Mouse (Mus musculus) MEL (cell line): Measurements from ENCODE around the gene Birc6. TPM values are rescaled to one million over a fixed set of nuclear protein-coding genes. Genes with fewer than 3 reads are reported as not detected.

ENCODE experiments used
- DNase-seq: peaks from one replicate; pipeline ENCODE4 v3.0.0; 2011; ENCODE audit warnings: low read depth, low spot score
- H3K27ac ChIP-seq: 2 replicates; pipeline ENCODE4 v1.5.1; 2012; ENCODE audit warnings: low read depth, mild to moderate bottlenecking, control low read depth, low read length, moderate library complexity; ENCODE audit not compliant: control insufficient read depth
- H3K27me3 ChIP-seq, 2 experiments: fragments of 150-350 bp in 1 of 2; sonication (generic) in 1 of 2; 2 replicates each; pipeline ENCODE4 v1.6.1; 2012; ENCODE audit warnings: low read length in 2 of 2, mild to moderate bottlenecking in 2 of 2, improper control_type of control experiment in 1 of 2, moderate library complexity in 1 of 2; ENCODE audit not compliant: insufficient read depth in 2 of 2, control insufficient read depth in 1 of 2
- H3K36me3 ChIP-seq, 2 experiments: 2 replicates each; pipeline ENCODE4 v1.6.1; 2012 to 2014; ENCODE audit warnings: low read length in 2 of 2, improper control_type of control experiment in 1 of 2, inconsistent platforms in 1 of 2, mild to moderate bottlenecking in 1 of 2; ENCODE audit not compliant: insufficient read depth in 2 of 2, control insufficient read depth in 1 of 2
- H3K4me1 ChIP-seq, 2 experiments: fragments of 150-350 bp in 1 of 2; sonication (generic) in 1 of 2; 2 replicates each; pipeline ENCODE4 v1.6.1; 2012; ENCODE audit warnings: low read length in 2 of 2, improper control_type of control experiment in 1 of 2, mild to moderate bottlenecking in 1 of 2; ENCODE audit not compliant: insufficient read depth in 2 of 2, control insufficient read depth in 1 of 2
- H3K4me3 ChIP-seq, 2 experiments: fragments of 150-350 bp in 1 of 2; sonication (generic) in 1 of 2; 2 replicates each; pipeline ENCODE4 v1.5.1; 2012; ENCODE audit warnings: low read depth in 2 of 2, low read length in 2 of 2, mild to moderate bottlenecking in 2 of 2, moderate library complexity in 2 of 2, control low read depth in 1 of 2, improper control_type of control experiment in 1 of 2; ENCODE audit not compliant: control insufficient read depth in 1 of 2, insufficient read depth in 1 of 2
- H3K79me2 ChIP-seq: 2 replicates; pipeline ENCODE4 v1.6.1; 2012; ENCODE audit warnings: mild to moderate bottlenecking, low read length, moderate library complexity; ENCODE audit not compliant: control insufficient read depth, poor library complexity, insufficient read depth
- H3K9ac ChIP-seq: 2 replicates; pipeline ENCODE4 v1.6.1; 2012; ENCODE audit warnings: low read depth, mild to moderate bottlenecking, control low read depth, low read length, moderate library complexity; ENCODE audit not compliant: control insufficient read depth, poor library complexity, severe bottlenecking
- H3K9me3 ChIP-seq: fragments of 150-350 bp; sonication (generic); replicated peaks from 2 replicates; pipeline ENCODE4 v1.6.1; 2012; ENCODE audit warnings: mild to moderate bottlenecking, low read length, improper control_type of control experiment, moderate library complexity; ENCODE audit not compliant: insufficient read depth
- CTCF ChIP-seq, 3 experiments: IDR thresholded peaks in 2 of 3; conservative IDR thresholded peaks in 1 of 3; 2 replicates each; pipeline ENCODE4 v1.5.1; 2011 to 2012; ENCODE audit warnings: low read length in 3 of 3, low read depth in 2 of 3, mild to moderate bottlenecking in 2 of 3, improper control_type of control experiment in 1 of 3, inconsistent platforms in 1 of 3, mixed read lengths in 1 of 3, moderate library complexity in 1 of 3; ENCODE audit not compliant: control insufficient read depth in 1 of 3, insufficient read depth in 1 of 3, poor library complexity in 1 of 3, severe bottlenecking in 1 of 3
- JUND ChIP-seq: IDR thresholded peaks from 2 replicates; pipeline ENCODE4 v1.6.1; 2011; ENCODE audit warnings: low read depth, mild to moderate bottlenecking, improper control_type of control experiment, low read length
- MAX ChIP-seq: IDR thresholded peaks from 2 replicates; pipeline ENCODE4 v1.6.1; 2011; ENCODE audit warnings: low read length, improper control_type of control experiment
- MEF2A ChIP-seq: IDR thresholded peaks from 2 replicates; pipeline ENCODE4 v1.6.1; 2014; ENCODE audit warnings: low read depth, mild to moderate bottlenecking, inconsistent platforms, low read length, improper control_type of control experiment; ENCODE audit not compliant: poor library complexity, insufficient replicate concordance, severe bottlenecking; ENCODE audit errors: extremely low read depth
- MXI1 ChIP-seq: IDR thresholded peaks from 2 replicates; pipeline ENCODE4 v1.6.1; 2011; ENCODE audit warnings: mild to moderate bottlenecking, low read depth, low read length, improper control_type of control experiment
- POLR2AphosphoS5 ChIP-seq: IDR thresholded peaks from 2 replicates; pipeline ENCODE4 v1.6.1; 2012; ENCODE audit warnings: low read depth, borderline replicate concordance, mild to moderate bottlenecking, inconsistent platforms, low read length, moderate library complexity, mixed read lengths
- RAD21 ChIP-seq: IDR thresholded peaks from 2 replicates; pipeline ENCODE4 v1.6.1; 2011; ENCODE audit warnings: mild to moderate bottlenecking, low read depth, low read length, improper control_type of control experiment
- RCOR1 ChIP-seq: IDR thresholded peaks from 2 replicates; pipeline ENCODE4 v1.6.1; 2012; ENCODE audit warnings: low read depth, mild to moderate bottlenecking, inconsistent platforms, low read length, improper control_type of control experiment
- SMC3 ChIP-seq: IDR thresholded peaks from 2 replicates; pipeline ENCODE4 v1.6.1; 2011; ENCODE audit warnings: low read depth, low read length, improper control_type of control experiment
- USF1 ChIP-seq: IDR thresholded peaks from 2 replicates; pipeline ENCODE4 v1.6.1; 2014; ENCODE audit warnings: low read depth, mild to moderate bottlenecking, inconsistent platforms, low read length, improper control_type of control experiment, moderate library complexity
- USF2 ChIP-seq, 2 experiments: IDR thresholded peaks; 2 replicates each; pipeline ENCODE4 v1.6.1; 2011 to 2012; ENCODE audit warnings: improper control_type of control experiment in 2 of 2, low read length in 2 of 2, borderline replicate concordance in 1 of 2, inconsistent platforms in 1 of 2, low read depth in 1 of 2, mild to moderate bottlenecking in 1 of 2; ENCODE audit not compliant: insufficient read depth in 1 of 2
- ZC3H11A ChIP-seq: IDR thresholded peaks from 2 replicates; pipeline ENCODE4 v1.6.1; 2012; ENCODE audit warnings: low read depth, mild to moderate bottlenecking, inconsistent platforms, low read length, improper control_type of control experiment
- ZMIZ1 ChIP-seq: IDR thresholded peaks from 2 replicates; pipeline ENCODE4 v1.6.1; 2012; ENCODE audit warnings: low read depth, mild to moderate bottlenecking, inconsistent platforms, low read length, improper control_type of control experiment, moderate library complexity
- ZNF384 ChIP-seq: IDR thresholded peaks from 2 replicates; pipeline ENCODE4 v1.6.1; 2012; ENCODE audit warnings: low read depth, mild to moderate bottlenecking, inconsistent platforms, low read length, improper control_type of control experiment
- polyA plus RNA-seq, 2 experiments: library from polyadenylated mRNA; stranded (reverse) in 1 of 2; unstranded in 1 of 2; fragments of >175 nt in 1 of 2; fragments of >200 nt in 1 of 2; gene quantifications; 2 replicates each; pipeline versions ENCODE4 v1.2.1 to v1.2.4; 2012; ENCODE audit warnings: low replicate concordance in 2 of 2, low read depth in 1 of 2; ENCODE audit not compliant: insufficient read length in 2 of 2, insufficient read depth in 1 of 2, missing spikeins in 1 of 2
- total RNA-seq: library from RNA; depleted of rRNA; stranded (reverse); fragments of 300-350 nt; gene quantifications from 2 replicates; pipeline ENCODE4 v1.2.3, GENCODE M21; 2012

Gene Birc6
- total and polyA plus RNA-seq, 3 experiments, result 58.7 to 475 (median 67.3) TPM

DNA sequence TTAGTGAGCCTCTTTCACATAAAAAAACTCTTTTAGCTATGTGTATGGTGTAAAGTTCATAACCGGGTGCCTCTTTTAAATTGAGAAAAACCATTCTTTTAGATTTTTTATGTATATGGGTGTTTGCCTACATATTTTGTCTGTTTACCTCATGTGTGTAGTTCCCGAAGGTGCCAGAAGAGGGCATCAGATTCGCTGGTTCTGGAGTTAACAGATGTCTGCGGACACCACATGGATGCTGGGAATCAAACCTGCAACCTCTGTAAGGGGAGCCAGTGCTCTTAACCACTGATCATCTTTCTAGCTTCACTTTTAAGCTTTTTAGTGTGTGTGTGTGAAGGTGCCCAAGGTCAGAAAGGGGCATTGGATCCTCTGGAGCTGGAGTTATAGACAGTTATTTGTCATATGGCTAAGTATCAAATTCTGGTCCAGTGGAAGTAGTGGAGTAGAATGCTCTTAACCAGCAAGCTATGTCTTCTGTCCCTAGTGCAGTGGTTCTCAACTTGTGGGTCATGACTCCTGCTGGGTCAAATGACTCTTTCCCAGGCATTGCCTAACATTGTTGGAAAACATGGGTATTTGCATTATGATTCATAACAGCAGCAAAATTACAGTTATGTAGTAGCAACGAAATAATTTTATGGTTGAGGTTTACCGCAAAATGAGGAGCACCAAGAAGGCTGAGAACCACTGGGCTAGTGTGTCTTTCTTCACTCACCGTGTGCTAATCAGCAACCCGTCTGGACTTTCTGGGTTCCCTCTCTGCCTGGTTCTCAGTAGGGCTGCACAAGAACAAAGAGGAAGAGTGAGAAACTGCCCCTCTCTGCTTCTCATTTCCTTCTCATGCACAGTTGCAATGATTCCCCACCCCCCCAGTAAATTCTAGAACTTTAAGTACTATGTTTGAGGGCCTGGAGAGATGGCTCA, 5.0 kb upstream of the Birc6 start:
- no peak for DNase-seq
- Histone ChIP-seq H3K27ac (no peak overlapping the region), H3K79me2 (no peaks in the 10 kb centered on the region), H3K4me3 (no peak overlapping the region), H3K27me3 (no peaks in the 10 kb centered on the region), H3K4me1 (peaks cover 0 to 10% of the 10 kb centered on the region in 2 experiments; a peak in 3 of 4 replicates), H3K9ac (no peak overlapping the region), H3K36me3 (peaks cover 0 to 10% of the 10 kb centered on the region in 2 experiments; a peak in 1 of 4 replicates), H3K9me3 (no peaks in the 10 kb centered on the region)
- TF ChIP-seq MXI1 (no peak), JUND (no peak), CTCF (IDR thresholded peaks at IDR 0.05 in 2 of 3, conservative IDR thresholded peaks at IDR 0.05 in 1 of 3; ENCODE audit: control insufficient read depth in 1 of 3, insufficient read depth in 1 of 3, low read depth in 2 of 3, low read length in 3 of 3, poor library complexity in 1 of 3, severe bottlenecking in 1 of 3) (peak in 2 of 3 experiments; percentile 6 to 15; a peak in 2 of 6 replicates)

DNA sequence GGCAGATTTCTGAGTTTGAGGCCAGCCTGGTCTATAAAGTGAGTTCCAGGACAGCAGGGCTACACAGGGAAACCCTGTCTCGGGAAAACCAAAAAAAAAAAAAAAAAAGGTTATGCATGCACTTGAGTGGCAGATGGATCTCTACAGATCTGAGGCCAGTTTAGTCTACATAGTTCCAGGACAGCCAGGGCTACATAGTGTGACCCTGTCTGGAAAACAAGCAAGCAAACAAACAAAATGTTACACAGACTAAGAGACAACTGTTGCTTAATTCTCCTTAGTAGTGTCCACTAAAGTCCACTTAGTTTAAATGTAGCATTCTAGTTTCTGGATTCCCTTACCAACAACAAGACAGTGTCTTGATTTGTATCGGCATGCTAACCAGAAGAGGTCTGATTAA, 2.0 kb upstream of the Birc6 start:
- Histone ChIP-seq H3K27ac (no peak overlapping the region), H3K4me1 (peaks cover 5 to 16% of the 10 kb centered on the region in 2 experiments), H3K79me2 (peaks cover 27% of the 10 kb centered on the region), H3K9me3 (no peaks in the 10 kb centered on the region), H3K4me3 (no peak overlapping the region), H3K36me3 (peaks cover 0 to 20% of the 10 kb centered on the region in 2 experiments; a peak in 2 of 4 replicates), H3K9ac (no peak overlapping the region), H3K27me3 (no peaks in the 10 kb centered on the region)
- no peak for DNase-seq
- TF ChIP-seq ZMIZ1 (no peak), JUND (no peak), ZNF384 (no peak), SMC3 (no peak), POLR2AphosphoS5 (no peak), ZC3H11A (no peak), MAX (no peak), MEF2A (no peak), RAD21 (no peak), USF2 (IDR thresholded peaks at IDR 0.05; ENCODE audit: borderline replicate concordance in 1 of 2, insufficient read depth in 1 of 2, low read depth in 1 of 2, low read length in 2 of 2) (no peak), RCOR1 (no peak), USF1 (no peak)
